Mouse (Mus musculus): ENCODE results near the gene Pnn. TPM values are rescaled to one million over a fixed set of nuclear protein-coding genes. Genes with fewer than 3 reads are reported as not detected.

Pnn gene
- total and polyA plus RNA-seq, 3 experiments = 99.9 to 172 (median 128) TPM

GRCm38 (mm10) chr12:59067095-59067494 is 411 bp downstream of the Pnn start:
- peak; percentile 50 for DNase-seq (ENCODE audit: low spot score)
- Histone ChIP-seq H3K4me3 (ENCODE audit: low read depth, low read length) (peak overlapping the region; percentile 85), H3K4me1 (ENCODE audit: insufficient read depth, low read depth, low read length) (peaks cover 50% of the 10 kb centered on the region), H3K27me3 (ENCODE audit: insufficient read depth, low read length) (no peaks in the 10 kb centered on the region), H3K9me3 (replicated peaks) (no peaks in the 10 kb centered on the region), H3K36me3 (replicated peaks) (peaks cover 41% of the 10 kb centered on the region)
- TF ChIP-seq CTCF (IDR thresholded peaks at IDR 0.05; ENCODE audit: low read depth, low read length) (no peak), GATA2 (IDR thresholded peaks at IDR 0.05; ENCODE audit: borderline replicate concordance, low read depth, low read length) (no peak), POLR2AphosphoS5 (IDR thresholded peaks at IDR 0.05; ENCODE audit: insufficient replicate concordance, low read depth, low read length) (no peak), TAL1 (conservative IDR thresholded peaks at IDR 0.05; ENCODE audit: low read depth, low read length) (no peak), GATA1 (IDR thresholded peaks at IDR 0.05; ENCODE audit: borderline replicate concordance, low read length) (no peak)
- ATAC-seq (ENCODE audit: extremely low read depth, insufficient number of reproducible peaks, low FRiP score, poor library complexity, severe bottlenecking) = no peak

DNA sequence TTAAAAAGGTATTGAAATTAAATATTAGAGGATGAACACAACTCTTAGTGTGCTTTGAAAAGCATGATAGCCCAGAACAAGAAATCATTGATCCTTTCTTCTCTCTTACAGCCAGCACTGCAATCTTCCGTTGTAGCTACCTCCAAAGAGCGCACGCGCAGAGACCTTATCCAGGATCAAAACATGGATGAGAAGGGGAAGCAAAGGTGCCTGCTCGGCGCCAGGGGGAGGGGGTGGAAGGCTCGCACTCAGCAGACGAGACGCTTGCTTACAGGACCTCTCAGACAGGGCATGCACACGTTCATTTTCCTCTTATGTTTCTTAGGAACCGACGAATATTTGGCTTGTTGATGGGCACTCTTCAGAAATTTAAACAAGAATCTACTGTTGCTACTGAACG is 2.1 kb downstream of the Pnn start:
- Histone ChIP-seq H3K4me1 (ENCODE audit: insufficient read depth, low read depth, low read length) (peaks cover 54% of the 10 kb centered on the region), H3K36me3 (replicated peaks) (peaks cover 51% of the 10 kb centered on the region)
- ATAC-seq (ENCODE audit: extremely low read depth, insufficient number of reproducible peaks, low FRiP score, poor library complexity, severe bottlenecking) = no peak

DNA sequence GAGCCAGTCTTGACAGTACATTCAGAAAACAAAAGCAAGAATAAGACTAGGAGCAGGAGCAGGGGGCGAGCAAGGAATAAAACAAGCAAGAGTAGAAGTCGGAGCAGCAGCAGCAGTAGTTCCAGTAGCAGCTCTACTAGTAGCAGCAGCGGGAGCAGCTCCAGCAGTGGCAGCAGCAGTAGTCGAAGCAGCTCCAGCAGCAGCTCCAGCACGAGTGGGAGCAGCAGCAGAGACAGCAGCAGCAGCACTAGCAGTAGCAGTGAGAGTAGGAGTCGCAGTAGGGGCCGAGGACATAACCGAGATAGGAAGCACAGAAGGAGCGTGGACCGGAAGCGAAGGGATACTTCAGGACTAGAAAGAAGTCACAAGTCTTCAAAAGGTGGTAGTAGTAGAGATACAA is 5.6 kb downstream of the Pnn start:
- DNase-seq (ENCODE audit: low spot score) = no peak

More for the DNA sequence above, 2.1 kb downstream of the Pnn start:
- peak overlapping the region; percentile 28; the same call in 1 of the 2 replicates for H3K4me3 ChIP-seq (ENCODE audit: low read depth, low read length)
- no peaks in the 10 kb centered on the region for H3K9me3 ChIP-seq (replicated peaks)
- no peaks in the 10 kb centered on the region for H3K27me3 ChIP-seq (ENCODE audit: insufficient read depth, low read length)
- DNase-seq (ENCODE audit: low spot score) = no peak
- TF ChIP-seq POLR2AphosphoS5 (IDR thresholded peaks at IDR 0.05; ENCODE audit: insufficient replicate concordance, low read depth, low read length) (no peak), CTCF (IDR thresholded peaks at IDR 0.05; ENCODE audit: low read depth, low read length) (no peak), GATA2 (IDR thresholded peaks at IDR 0.05; ENCODE audit: borderline replicate concordance, low read depth, low read length) (no peak), GATA1 (IDR thresholded peaks at IDR 0.05; ENCODE audit: borderline replicate concordance, low read length) (no peak), TAL1 (conservative IDR thresholded peaks at IDR 0.05; ENCODE audit: low read depth, low read length) (no peak)

DNA sequence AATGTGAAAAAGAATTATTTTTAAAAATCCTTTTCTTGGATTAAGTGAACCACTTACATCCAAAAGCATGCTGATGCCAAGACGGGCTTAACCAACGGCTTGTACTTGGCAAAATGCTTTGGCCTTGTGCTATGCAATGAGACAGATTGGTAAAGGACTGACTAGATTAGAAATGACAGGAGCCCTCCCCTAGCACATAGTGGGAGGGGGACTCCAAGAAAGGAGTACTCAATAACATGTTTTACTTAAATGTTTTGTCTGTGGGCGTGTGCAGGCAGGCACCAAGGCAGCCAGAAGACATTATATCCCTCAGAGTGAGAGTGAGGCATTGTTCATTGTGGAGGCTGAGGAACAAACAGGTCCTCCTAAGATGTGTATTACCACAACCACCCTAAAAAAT is 7.4 kb downstream of the Pnn start:
- H3K36me3 ChIP-seq (replicated peaks) = peaks cover 76% of the 10 kb centered on the region
- H3K27me3 ChIP-seq (ENCODE audit: insufficient read depth, low read length) = no peaks in the 10 kb centered on the region
- no peak for DNase-seq (ENCODE audit: low spot score)
- ATAC-seq (ENCODE audit: extremely low read depth, insufficient number of reproducible peaks, low FRiP score, poor library complexity, severe bottlenecking) = no peak
- no peak for TF ChIP-seq GATA1 (IDR thresholded peaks at IDR 0.05; ENCODE audit: borderline replicate concordance, low read length)
- H3K4me3 ChIP-seq (ENCODE audit: low read depth, low read length) = no peak overlapping the region
- no peaks in the 10 kb centered on the region for H3K9me3 ChIP-seq (replicated peaks)
- H3K4me1 ChIP-seq (ENCODE audit: insufficient read depth, low read depth, low read length) = peaks cover 28% of the 10 kb centered on the region

More for the DNA sequence above, 5.6 kb downstream of the Pnn start:
- no peak for TF ChIP-seq POLR2AphosphoS5 (IDR thresholded peaks at IDR 0.05; ENCODE audit: insufficient replicate concordance, low read depth, low read length)
- no peak for TF ChIP-seq GATA2 (IDR thresholded peaks at IDR 0.05; ENCODE audit: borderline replicate concordance, low read depth, low read length)
- TF ChIP-seq TAL1 (conservative IDR thresholded peaks at IDR 0.05; ENCODE audit: low read depth, low read length) = no peak
- TF ChIP-seq GATA1 (IDR thresholded peaks at IDR 0.05; ENCODE audit: borderline replicate concordance, low read length) = no peak
- TF ChIP-seq CTCF (IDR thresholded peaks at IDR 0.05; ENCODE audit: low read depth, low read length) = no peak
- H3K4me1 ChIP-seq (ENCODE audit: insufficient read depth, low read depth, low read length) = peaks cover 39% of the 10 kb centered on the region
- H3K27me3 ChIP-seq (ENCODE audit: insufficient read depth, low read length) = no peaks in the 10 kb centered on the region
- H3K9me3 ChIP-seq (replicated peaks) = no peaks in the 10 kb centered on the region
- peaks cover 77% of the 10 kb centered on the region for H3K36me3 ChIP-seq (replicated peaks)
- ATAC-seq (ENCODE audit: extremely low read depth, insufficient number of reproducible peaks, low FRiP score, poor library complexity, severe bottlenecking) = no peak
- peak overlapping the region; percentile 37; the same call in 1 of the 2 replicates for H3K4me3 ChIP-seq (ENCODE audit: low read depth, low read length)

DNA sequence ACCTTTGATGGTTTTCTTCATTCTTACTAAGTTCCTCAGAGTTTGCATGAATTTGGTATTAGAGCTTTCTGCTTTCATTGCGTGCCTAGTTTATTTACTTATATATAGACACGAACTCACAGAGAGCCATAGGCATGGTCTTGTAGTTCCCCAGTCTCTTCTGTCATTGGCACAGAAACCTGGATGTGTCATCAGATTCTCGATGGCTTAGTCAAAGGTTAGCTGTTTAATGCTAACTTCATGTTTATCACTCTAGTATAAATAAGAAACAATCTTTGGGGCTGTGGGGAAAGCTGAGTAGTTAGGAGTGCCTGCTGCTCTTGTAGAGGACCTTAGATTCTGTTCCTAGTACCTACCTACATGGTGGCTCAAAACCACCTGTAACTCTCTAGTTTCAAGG is 10.3 kb downstream of the Pnn start:
- Histone ChIP-seq H3K4me1 (ENCODE audit: insufficient read depth, low read depth, low read length) (peaks cover 7% of the 10 kb centered on the region), H3K4me3 (ENCODE audit: low read depth, low read length) (no peak overlapping the region), H3K27me3 (ENCODE audit: insufficient read depth, low read length) (no peaks in the 10 kb centered on the region), H3K36me3 (replicated peaks) (peaks cover 50% of the 10 kb centered on the region), H3K9me3 (replicated peaks) (no peaks in the 10 kb centered on the region)
- no peak for DNase-seq (ENCODE audit: low spot score)
- no peak for ATAC-seq (ENCODE audit: extremely low read depth, insufficient number of reproducible peaks, low FRiP score, poor library complexity, severe bottlenecking)
- no peak for TF ChIP-seq POLR2AphosphoS5 (IDR thresholded peaks at IDR 0.05; ENCODE audit: insufficient replicate concordance, low read depth, low read length)
- TF ChIP-seq GATA2 (IDR thresholded peaks at IDR 0.05; ENCODE audit: borderline replicate concordance, low read depth, low read length) = no peak
- TF ChIP-seq TAL1 (conservative IDR thresholded peaks at IDR 0.05; ENCODE audit: low read depth, low read length) = no peak
- TF ChIP-seq CTCF (IDR thresholded peaks at IDR 0.05; ENCODE audit: low read depth, low read length) = no peak
- TF ChIP-seq GATA1 (IDR thresholded peaks at IDR 0.05; ENCODE audit: borderline replicate concordance, low read length) = no peak

DNA sequence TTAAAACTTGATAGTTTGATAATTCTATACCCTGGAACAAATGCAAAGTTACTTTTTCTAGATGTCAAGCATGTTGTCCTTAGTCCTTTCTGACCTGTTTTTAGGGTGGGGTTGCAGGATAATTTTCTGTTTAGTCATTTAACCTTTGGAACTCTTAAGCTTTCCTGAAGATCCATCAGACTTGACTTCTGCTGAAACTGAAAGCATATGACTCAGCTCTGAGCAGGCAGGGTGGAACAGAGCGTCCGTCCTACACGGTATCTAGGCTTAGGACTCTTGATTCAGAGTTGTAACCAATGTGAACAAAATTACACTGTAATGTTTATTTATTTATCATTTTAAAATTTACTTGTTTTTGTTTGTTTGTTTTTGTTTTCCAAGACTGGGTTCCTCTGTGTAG is 11.2 kb downstream of the Pnn start:
- Histone ChIP-seq H3K9me3 (replicated peaks) (no peaks in the 10 kb centered on the region), H3K4me3 (ENCODE audit: low read depth, low read length) (no peak overlapping the region), H3K36me3 (replicated peaks) (peaks cover 43% of the 10 kb centered on the region), H3K27me3 (ENCODE audit: insufficient read depth, low read length) (no peaks in the 10 kb centered on the region), H3K4me1 (ENCODE audit: insufficient read depth, low read depth, low read length) (no peaks in the 10 kb centered on the region)
- DNase-seq (ENCODE audit: low spot score) (no peak), ATAC-seq (ENCODE audit: extremely low read depth, insufficient number of reproducible peaks, low FRiP score, poor library complexity, severe bottlenecking) (no peak)
- TF ChIP-seq GATA2 (IDR thresholded peaks at IDR 0.05; ENCODE audit: borderline replicate concordance, low read depth, low read length) (no peak), POLR2AphosphoS5 (IDR thresholded peaks at IDR 0.05; ENCODE audit: insufficient replicate concordance, low read depth, low read length) (no peak), CTCF (IDR thresholded peaks at IDR 0.05; ENCODE audit: low read depth, low read length) (no peak), GATA1 (IDR thresholded peaks at IDR 0.05; ENCODE audit: borderline replicate concordance, low read length) (no peak), TAL1 (conservative IDR thresholded peaks at IDR 0.05; ENCODE audit: low read depth, low read length) (no peak)
